Mouse (Mus musculus) adrenal gland, adult 2 months (tissue): Measurements from ENCODE around the gene Camta1. TPM values are rescaled to one million over a fixed set of nuclear protein-coding genes. Genes with fewer than 3 reads are reported as not detected.

ENCODE experiments used
- DNase-seq: peaks from one replicate; pipeline ENCODE4 v3.0.0; 2021
- polyA plus RNA-seq: library from polyadenylated mRNA; depleted of rRNA; stranded (reverse); fragments of >200 nt; gene quantifications from 2 replicates; pipeline ENCODE4 v1.2.3, GENCODE M21; 2012
- total RNA-seq, 2 experiments: library from RNA; stranded (reverse); gene quantifications; 2 replicates each; pipeline ENCODE4 v1.2.3; 2021

The Camta1 gene
- total and polyA plus RNA-seq, 3 experiments, result 8.5 to 35.0 (median 24.0) TPM

- DNase-seq, result no peak
Measured at GRCm38 (mm10) chr4:151448341-151448740, 413.3 kb downstream of the Camta1 start.

- no peak for DNase-seq
Measured at GRCm38 (mm10) chr4:151444665-151445064, 417.0 kb downstream of the Camta1 start.

GRCm38 (mm10) chr4:151438561-151438960 is 423.1 kb downstream of the Camta1 start:
- DNase-seq, result no peak

GRCm38 (mm10) chr4:151437859-151438258 is 423.8 kb downstream of the Camta1 start:
- DNase-seq, result no peak

GRCm38 (mm10) chr4:151425133-151425532 is 436.5 kb downstream of the Camta1 start:
- no peak for DNase-seq

GRCm38 (mm10) chr4:151422922-151423321 is 438.8 kb downstream of the Camta1 start:
- DNase-seq, result no peak

GRCm38 (mm10) chr4:151422361-151422760 is 439.3 kb downstream of the Camta1 start:
- no peak for DNase-seq

- no peak for DNase-seq
Measured at GRCm38 (mm10) chr4:151418344-151418875, 443.3 kb downstream of the Camta1 start.

- DNase-seq, result no peak
Measured at GRCm38 (mm10) chr4:151415812-151416211, 445.9 kb downstream of the Camta1 start.

- DNase-seq, result no peak
Measured at GRCm38 (mm10) chr4:151415376-151415775, 446.3 kb downstream of the Camta1 start.

- DNase-seq, result no peak
Measured at GRCm38 (mm10) chr4:151414952-151415351, 446.7 kb downstream of the Camta1 start.

GRCm38 (mm10) chr4:151411641-151412061 is 450.0 kb downstream of the Camta1 start:
- peak; percentile 23 for DNase-seq

GRCm38 (mm10) chr4:151411016-151411415 is 450.7 kb downstream of the Camta1 start:
- DNase-seq, result no peak

- DNase-seq, result no peak
Measured at GRCm38 (mm10) chr4:151409291-151409690, 452.4 kb downstream of the Camta1 start.

- DNase-seq, result no peak
Measured at GRCm38 (mm10) chr4:151408811-151409210, 452.9 kb downstream of the Camta1 start.

GRCm38 (mm10) chr4:151408246-151408645 is 453.4 kb downstream of the Camta1 start:
- DNase-seq, result no peak

- DNase-seq, result no peak
Measured at GRCm38 (mm10) chr4:151407129-151407528, 454.5 kb downstream of the Camta1 start.

- DNase-seq, result no peak
Measured at GRCm38 (mm10) chr4:151404581-151405256, 457.0 kb downstream of the Camta1 start.

GRCm38 (mm10) chr4:151401685-151402397 is 459.8 kb downstream of the Camta1 start:
- DNase-seq, result no peak

- no peak for DNase-seq
Measured at GRCm38 (mm10) chr4:151396536-151396935, 465.1 kb downstream of the Camta1 start.

GRCm38 (mm10) chr4:151389345-151389744 is 472.3 kb downstream of the Camta1 start:
- DNase-seq, result no peak

- DNase-seq, result peak; percentile 9
Measured at GRCm38 (mm10) chr4:151386701-151387451, 474.8 kb downstream of the Camta1 start.
